Mouse (Mus musculus) MEL (cell line): ENCODE results near the gene Olfr522. TPM values are rescaled to one million over a fixed set of nuclear protein-coding genes. Genes with fewer than 3 reads are reported as not detected.

Experiments used
- DNase-seq: peaks from one replicate; pipeline ENCODE4 v3.0.0; 2011; ENCODE audit warnings: low read depth, low spot score
- H3K27ac ChIP-seq: 2 replicates; pipeline ENCODE4 v1.5.1; 2012; ENCODE audit warnings: low read depth, mild to moderate bottlenecking, control low read depth, low read length, moderate library complexity; ENCODE audit not compliant: control insufficient read depth
- H3K27me3 ChIP-seq, 2 experiments: fragments of 150-350 bp in 1 of 2; sonication (generic) in 1 of 2; 2 replicates each; pipeline ENCODE4 v1.6.1; 2012; ENCODE audit warnings: low read length in 2 of 2, mild to moderate bottlenecking in 2 of 2, improper control_type of control experiment in 1 of 2, moderate library complexity in 1 of 2; ENCODE audit not compliant: insufficient read depth in 2 of 2, control insufficient read depth in 1 of 2
- H3K36me3 ChIP-seq, 2 experiments: 2 replicates each; pipeline ENCODE4 v1.6.1; 2012 to 2014; ENCODE audit warnings: low read length in 2 of 2, improper control_type of control experiment in 1 of 2, inconsistent platforms in 1 of 2, mild to moderate bottlenecking in 1 of 2; ENCODE audit not compliant: insufficient read depth in 2 of 2, control insufficient read depth in 1 of 2
- H3K4me1 ChIP-seq, 2 experiments: fragments of 150-350 bp in 1 of 2; sonication (generic) in 1 of 2; 2 replicates each; pipeline ENCODE4 v1.6.1; 2012; ENCODE audit warnings: low read length in 2 of 2, improper control_type of control experiment in 1 of 2, mild to moderate bottlenecking in 1 of 2; ENCODE audit not compliant: insufficient read depth in 2 of 2, control insufficient read depth in 1 of 2
- H3K4me3 ChIP-seq, 2 experiments: fragments of 150-350 bp in 1 of 2; sonication (generic) in 1 of 2; 2 replicates each; pipeline ENCODE4 v1.5.1; 2012; ENCODE audit warnings: low read depth in 2 of 2, low read length in 2 of 2, mild to moderate bottlenecking in 2 of 2, moderate library complexity in 2 of 2, control low read depth in 1 of 2, improper control_type of control experiment in 1 of 2; ENCODE audit not compliant: control insufficient read depth in 1 of 2, insufficient read depth in 1 of 2
- H3K79me2 ChIP-seq: 2 replicates; pipeline ENCODE4 v1.6.1; 2012; ENCODE audit warnings: mild to moderate bottlenecking, low read length, moderate library complexity; ENCODE audit not compliant: control insufficient read depth, poor library complexity, insufficient read depth
- H3K9ac ChIP-seq: 2 replicates; pipeline ENCODE4 v1.6.1; 2012; ENCODE audit warnings: low read depth, mild to moderate bottlenecking, control low read depth, low read length, moderate library complexity; ENCODE audit not compliant: control insufficient read depth, poor library complexity, severe bottlenecking
- H3K9me3 ChIP-seq: fragments of 150-350 bp; sonication (generic); replicated peaks from 2 replicates; pipeline ENCODE4 v1.6.1; 2012; ENCODE audit warnings: mild to moderate bottlenecking, low read length, improper control_type of control experiment, moderate library complexity; ENCODE audit not compliant: insufficient read depth
- CHD1 ChIP-seq: IDR thresholded peaks from 2 replicates; pipeline ENCODE4 v1.6.1; 2012; ENCODE audit warnings: low read depth, mild to moderate bottlenecking, inconsistent platforms, low read length, improper control_type of control experiment
- CHD2 ChIP-seq: IDR thresholded peaks from 2 replicates; pipeline ENCODE4 v1.6.1; 2011; ENCODE audit warnings: low read length, improper control_type of control experiment
- CTCF ChIP-seq, 3 experiments: IDR thresholded peaks in 2 of 3; conservative IDR thresholded peaks in 1 of 3; 2 replicates each; pipeline ENCODE4 v1.5.1; 2011 to 2012; ENCODE audit warnings: low read length in 3 of 3, low read depth in 2 of 3, mild to moderate bottlenecking in 2 of 3, improper control_type of control experiment in 1 of 3, inconsistent platforms in 1 of 3, mixed read lengths in 1 of 3, moderate library complexity in 1 of 3; ENCODE audit not compliant: control insufficient read depth in 1 of 3, insufficient read depth in 1 of 3, poor library complexity in 1 of 3, severe bottlenecking in 1 of 3
- E2F4 ChIP-seq: IDR thresholded peaks from 2 replicates; pipeline ENCODE4 v1.6.1; 2011; ENCODE audit warnings: low read depth, low read length, improper control_type of control experiment, borderline replicate concordance
- ELF1 ChIP-seq: IDR thresholded peaks from 2 replicates; pipeline ENCODE4 v1.6.1; 2014; ENCODE audit warnings: low read depth, mild to moderate bottlenecking, inconsistent platforms, low read length, improper control_type of control experiment, moderate library complexity
- EP300 ChIP-seq, 2 experiments: IDR thresholded peaks; 2 replicates each; pipeline ENCODE4 v1.6.1; 2011; ENCODE audit warnings: improper control_type of control experiment in 2 of 2, low read length in 2 of 2, low read depth in 1 of 2, mild to moderate bottlenecking in 1 of 2
- GATA1 ChIP-seq: IDR thresholded peaks from 2 replicates; pipeline ENCODE4 v1.6.1; 2011; ENCODE audit warnings: low read depth, low read length, improper control_type of control experiment
- HCFC1 ChIP-seq: IDR thresholded peaks from 2 replicates; pipeline ENCODE4 v1.6.1; 2012; ENCODE audit warnings: low read depth, mild to moderate bottlenecking, inconsistent platforms, low read length, improper control_type of control experiment, moderate library complexity
- MAX ChIP-seq: IDR thresholded peaks from 2 replicates; pipeline ENCODE4 v1.6.1; 2011; ENCODE audit warnings: low read length, improper control_type of control experiment
- NRF1 ChIP-seq: IDR thresholded peaks from 2 replicates; pipeline ENCODE4 v1.6.1; 2014; ENCODE audit warnings: low read depth, mild to moderate bottlenecking, inconsistent platforms, low read length, improper control_type of control experiment, moderate library complexity; ENCODE audit not compliant: poor library complexity, insufficient read depth, severe bottlenecking
- POLR2A ChIP-seq, 2 experiments: IDR thresholded peaks; 2 replicates each; pipeline ENCODE4 v1.6.1; 2011 to 2012; ENCODE audit warnings: low read length in 2 of 2, mild to moderate bottlenecking in 2 of 2, control low read depth in 1 of 2, improper control_type of control experiment in 1 of 2, low read depth in 1 of 2, moderate library complexity in 1 of 2; ENCODE audit not compliant: control insufficient read depth in 1 of 2, insufficient read depth in 1 of 2, poor library complexity in 1 of 2
- SIN3A ChIP-seq: IDR thresholded peaks from 2 replicates; pipeline ENCODE4 v1.6.1; 2012; ENCODE audit warnings: low read length, improper control_type of control experiment, inconsistent platforms
- TAL1 ChIP-seq: IDR thresholded peaks from 2 replicates; pipeline ENCODE4 v1.6.1; 2012; ENCODE audit warnings: mild to moderate bottlenecking, inconsistent platforms, low read length, moderate library complexity, mixed read lengths
- TBP ChIP-seq: IDR thresholded peaks from 2 replicates; pipeline ENCODE4 v1.8.0; 2011; ENCODE audit warnings: low read depth, low read length, improper control_type of control experiment
- UBTF ChIP-seq: IDR thresholded peaks from 2 replicates; pipeline ENCODE4 v1.6.1; 2012; ENCODE audit warnings: low read depth, mild to moderate bottlenecking, inconsistent platforms, low read length, improper control_type of control experiment, moderate library complexity, borderline replicate concordance; ENCODE audit not compliant: insufficient read depth
- USF1 ChIP-seq: IDR thresholded peaks from 2 replicates; pipeline ENCODE4 v1.6.1; 2014; ENCODE audit warnings: low read depth, mild to moderate bottlenecking, inconsistent platforms, low read length, improper control_type of control experiment, moderate library complexity
- ZC3H11A ChIP-seq: IDR thresholded peaks from 2 replicates; pipeline ENCODE4 v1.6.1; 2012; ENCODE audit warnings: low read depth, mild to moderate bottlenecking, inconsistent platforms, low read length, improper control_type of control experiment
- ZKSCAN1 ChIP-seq: IDR thresholded peaks from 2 replicates; pipeline ENCODE4 v1.6.1; 2012; ENCODE audit warnings: low read depth, mild to moderate bottlenecking, inconsistent platforms, low read length, improper control_type of control experiment, moderate library complexity
- ZMIZ1 ChIP-seq: IDR thresholded peaks from 2 replicates; pipeline ENCODE4 v1.6.1; 2012; ENCODE audit warnings: low read depth, mild to moderate bottlenecking, inconsistent platforms, low read length, improper control_type of control experiment, moderate library complexity
- polyA plus RNA-seq, 2 experiments: library from polyadenylated mRNA; stranded (reverse) in 1 of 2; unstranded in 1 of 2; fragments of >175 nt in 1 of 2; fragments of >200 nt in 1 of 2; gene quantifications; 2 replicates each; pipeline versions ENCODE4 v1.2.1 to v1.2.4; 2012; ENCODE audit warnings: low replicate concordance in 2 of 2, low read depth in 1 of 2; ENCODE audit not compliant: insufficient read length in 2 of 2, insufficient read depth in 1 of 2, missing spikeins in 1 of 2
- total RNA-seq: library from RNA; depleted of rRNA; stranded (reverse); fragments of 300-350 nt; gene quantifications from 2 replicates; pipeline ENCODE4 v1.2.3, GENCODE M21; 2012

Gene Olfr522
- total and polyA plus RNA-seq, 3 experiments = not detected

GRCm38 (mm10) chr7:140153829-140154217, 10.7 kb downstream of the Olfr522 start:
- no peak overlapping the region for H3K27ac ChIP-seq
- TF ChIP-seq ZKSCAN1 (no peak), USF1 (no peak), UBTF (no peak), TAL1 (no peak), POLR2A (IDR thresholded peaks at IDR 0.05; ENCODE audit: control insufficient read depth in 1 of 2, insufficient read depth in 1 of 2, low read depth in 1 of 2, low read length in 2 of 2, poor library complexity in 1 of 2) (no peak), GATA1 (no peak), SIN3A (no peak)
- TF ChIP-seq, all 39 proteins: peak for 0
- DNase-seq = no peak
- Histone ChIP-seq H3K4me1 (no peaks in the 10 kb centered on the region), H3K9ac (no peak overlapping the region), H3K36me3 (no peaks in the 10 kb centered on the region), H3K79me2 (no peaks in the 10 kb centered on the region), H3K27me3 (no peaks in the 10 kb centered on the region), H3K9me3 (no peaks in the 10 kb centered on the region), H3K4me3 (no peak overlapping the region)

GRCm38 (mm10) chr7:140153383-140153782, 11.2 kb downstream of the Olfr522 start:
- Histone ChIP-seq H3K27ac (no peak overlapping the region), H3K4me3 (no peak overlapping the region), H3K36me3 (no peaks in the 10 kb centered on the region), H3K9ac (no peak overlapping the region), H3K27me3 (no peaks in the 10 kb centered on the region), H3K9me3 (no peaks in the 10 kb centered on the region), H3K4me1 (no peaks in the 10 kb centered on the region), H3K79me2 (no peaks in the 10 kb centered on the region)
- no peak for TF ChIP-seq CHD1
- TF ChIP-seq CHD2 = no peak
- no peak for TF ChIP-seq E2F4
- TF ChIP-seq EP300 (IDR thresholded peaks at IDR 0.05; ENCODE audit: low read depth in 1 of 2, low read length in 2 of 2) = no peak
- TF ChIP-seq USF1 = no peak
- no peak for TF ChIP-seq NRF1
- TF ChIP-seq ZKSCAN1 = no peak
- no peak for TF ChIP-seq ELF1
- TF ChIP-seq ZMIZ1 = no peak
- TF ChIP-seq CTCF (IDR thresholded peaks at IDR 0.05 in 2 of 3, conservative IDR thresholded peaks at IDR 0.05 in 1 of 3; ENCODE audit: control insufficient read depth in 1 of 3, insufficient read depth in 1 of 3, low read depth in 2 of 3, low read length in 3 of 3, poor library complexity in 1 of 3, severe bottlenecking in 1 of 3) = no peak
- no peak for DNase-seq

- H3K4me3 ChIP-seq = no peak overlapping the region
- H3K27ac ChIP-seq = no peak overlapping the region
These were observed 20.0 kb downstream of the Olfr522 start for GRCm38 (mm10) chr7:140144550-140144949.

More at GRCm38 (mm10) chr7:140144550-140144949, 20.0 kb downstream of the Olfr522 start:
- no peaks in the 10 kb centered on the region for H3K79me2 ChIP-seq
- no peak for DNase-seq
- no peak overlapping the region for H3K9ac ChIP-seq
- peaks cover 0 to 3% of the 10 kb centered on the region in 2 experiments; a peak in 1 of 4 replicates for H3K36me3 ChIP-seq
- TF ChIP-seq TBP (no peak), ZC3H11A (no peak), MAX (no peak), TAL1 (no peak), CHD2 (no peak), E2F4 (no peak), POLR2A (IDR thresholded peaks at IDR 0.05; ENCODE audit: control insufficient read depth in 1 of 2, insufficient read depth in 1 of 2, low read depth in 1 of 2, low read length in 2 of 2, poor library complexity in 1 of 2) (no peak), HCFC1 (no peak)
- TF ChIP-seq, all 39 proteins: peak for 0
- H3K4me1 ChIP-seq = no peaks in the 10 kb centered on the region
- no peaks in the 10 kb centered on the region for H3K9me3 ChIP-seq
- no peaks in the 10 kb centered on the region for H3K27me3 ChIP-seq
